Mouse (Mus musculus): ENCODE results near the gene Tcf15. TPM values are rescaled to one million over a fixed set of nuclear protein-coding genes. Genes with fewer than 3 reads are reported as not detected.

Gene Tcf15
- total and polyA plus RNA-seq, 3 experiments: 25.9 to 32.1 (median 26.7) TPM

- H3K27ac ChIP-seq: no peak overlapping the region
- no peak for DNase-seq
- no peaks in the 10 kb centered on the region for H3K27me3 ChIP-seq (ENCODE audit: control insufficient read depth, insufficient read depth, low read length)
- H3K9ac ChIP-seq (ENCODE audit: low read depth, low read length): no peak overlapping the region
- H3K36me3 ChIP-seq (ENCODE audit: control insufficient read depth, insufficient read depth, low read length): no peaks in the 10 kb centered on the region
- H3K79me2 ChIP-seq (replicated peaks; ENCODE audit: control insufficient read depth, insufficient read depth, low read length): no peaks in the 10 kb centered on the region
- peaks cover 13% of the 10 kb centered on the region for H3K4me1 ChIP-seq (ENCODE audit: control insufficient read depth, insufficient read depth, low read length)
- 78% methylated on average over 5 of the region's 5 CpGs for WGBS
- no peak overlapping the region for H3K4me3 ChIP-seq
- no peak for TF ChIP-seq EP300 (IDR thresholded peaks at IDR 0.05; ENCODE audit: insufficient read depth, low read depth, low read length)
- no peak for TF ChIP-seq CTCF (IDR thresholded peaks at IDR 0.05)
- TF ChIP-seq POLR2A (IDR thresholded peaks at IDR 0.05; ENCODE audit: insufficient read depth, low read depth, low read length): no peak
- intact Hi-C loops (cut with DNase I): no loop called here
Measured at GRCm38 (mm10) chr2:152187132-152187531, 43.8 kb downstream of the Tcf15 start.

- Histone ChIP-seq H3K9ac (ENCODE audit: low read depth, low read length) (0 out of 2 replicates have a peak overlapping the region, but pooled peaks have one; percentile 15), H3K36me3 (ENCODE audit: control insufficient read depth, insufficient read depth, low read length) (no peaks in the 10 kb centered on the region), H3K79me2 (replicated peaks; ENCODE audit: control insufficient read depth, insufficient read depth, low read length) (no peaks in the 10 kb centered on the region), H3K27me3 (ENCODE audit: control insufficient read depth, insufficient read depth, low read length) (no peaks in the 10 kb centered on the region), H3K4me3 (no peak overlapping the region), H3K4me1 (ENCODE audit: control insufficient read depth, insufficient read depth, low read length) (peaks cover 13% of the 10 kb centered on the region), H3K27ac (peak overlapping the region; percentile 68)
- WGBS: 29% methylated on average over 7 of the region's 7 CpGs
- peak in 1 of 2 experiments; percentile 37 for DNase-seq
- intact Hi-C loops (cut with DNase I): no loop called here
- no peak for TF ChIP-seq EP300 (IDR thresholded peaks at IDR 0.05; ENCODE audit: insufficient read depth, low read depth, low read length)
- no peak for TF ChIP-seq CTCF (IDR thresholded peaks at IDR 0.05)
Measured at GRCm38 (mm10) chr2:152189213-152189612, 45.9 kb downstream of the Tcf15 start.

GRCm38 (mm10) chr2:152189640-152190039, 46.3 kb downstream of the Tcf15 start:
- no peaks in the 10 kb centered on the region for H3K27me3 ChIP-seq (ENCODE audit: control insufficient read depth, insufficient read depth, low read length)
- intact Hi-C loops (cut with DNase I): no loop called here

GRCm38 (mm10) chr2:152190161-152190560, 46.8 kb downstream of the Tcf15 start:
- Histone ChIP-seq H3K4me3 (no peak overlapping the region), H3K27ac (peak overlapping the region; percentile 88), H3K27me3 (ENCODE audit: control insufficient read depth, insufficient read depth, low read length) (no peaks in the 10 kb centered on the region), H3K4me1 (ENCODE audit: control insufficient read depth, insufficient read depth, low read length) (peaks cover 13% of the 10 kb centered on the region), H3K36me3 (ENCODE audit: control insufficient read depth, insufficient read depth, low read length) (no peaks in the 10 kb centered on the region), H3K79me2 (replicated peaks; ENCODE audit: control insufficient read depth, insufficient read depth, low read length) (no peaks in the 10 kb centered on the region), H3K9ac (ENCODE audit: low read depth, low read length) (peak overlapping the region; percentile 12)
- 45% methylated on average over 7 of the region's 7 CpGs for WGBS
- no peak for DNase-seq
- intact Hi-C loops (cut with DNase I): no loop called here
- TF ChIP-seq CTCF (IDR thresholded peaks at IDR 0.05) (no peak), POLR2A (IDR thresholded peaks at IDR 0.05; ENCODE audit: insufficient read depth, low read depth, low read length) (no peak), EP300 (IDR thresholded peaks at IDR 0.05; ENCODE audit: insufficient read depth, low read depth, low read length) (no peak)

More at GRCm38 (mm10) chr2:152189640-152190039, 46.3 kb downstream of the Tcf15 start:
- peak overlapping the region; percentile 12 for H3K9ac ChIP-seq (ENCODE audit: low read depth, low read length)
- no peaks in the 10 kb centered on the region for H3K36me3 ChIP-seq (ENCODE audit: control insufficient read depth, insufficient read depth, low read length)
- peak overlapping the region; percentile 88 for H3K27ac ChIP-seq
- peak; percentile 64 to 75 for DNase-seq
- H3K79me2 ChIP-seq (replicated peaks; ENCODE audit: control insufficient read depth, insufficient read depth, low read length): no peaks in the 10 kb centered on the region
- WGBS: 17% methylated on average over 9 of the region's 9 CpGs
- peaks cover 13% of the 10 kb centered on the region for H3K4me1 ChIP-seq (ENCODE audit: control insufficient read depth, insufficient read depth, low read length)
- no peak for TF ChIP-seq CTCF (IDR thresholded peaks at IDR 0.05)
- TF ChIP-seq EP300 (IDR thresholded peaks at IDR 0.05; ENCODE audit: insufficient read depth, low read depth, low read length): peak; percentile 79; the same call in 1 of the 2 replicates
- H3K4me3 ChIP-seq: no peak overlapping the region

- Histone ChIP-seq H3K9ac (ENCODE audit: low read depth, low read length) (no peak overlapping the region), H3K4me3 (no peak overlapping the region), H3K27ac (no peak overlapping the region), H3K36me3 (ENCODE audit: control insufficient read depth, insufficient read depth, low read length) (no peaks in the 10 kb centered on the region), H3K27me3 (ENCODE audit: control insufficient read depth, insufficient read depth, low read length) (no peaks in the 10 kb centered on the region), H3K79me2 (replicated peaks; ENCODE audit: control insufficient read depth, insufficient read depth, low read length) (no peaks in the 10 kb centered on the region), H3K4me1 (ENCODE audit: control insufficient read depth, insufficient read depth, low read length) (peaks cover 13% of the 10 kb centered on the region)
- 80% methylated on average over 13 of the region's 13 CpGs for WGBS
- DNase-seq: no peak
- no peak for TF ChIP-seq POLR2A (IDR thresholded peaks at IDR 0.05; ENCODE audit: insufficient read depth, low read depth, low read length)
- TF ChIP-seq CTCF (IDR thresholded peaks at IDR 0.05): no peak
- TF ChIP-seq EP300 (IDR thresholded peaks at IDR 0.05; ENCODE audit: insufficient read depth, low read depth, low read length): no peak
- intact Hi-C loops (cut with DNase I): no loop called here
Measured at GRCm38 (mm10) chr2:152192591-152193345, 49.4 kb downstream of the Tcf15 start.

GRCm38 (mm10) chr2:152193346-152193710, 50.0 kb downstream of the Tcf15 start:
- 54% methylated on average over 7 of the region's 7 CpGs for WGBS
- Histone ChIP-seq H3K4me1 (ENCODE audit: control insufficient read depth, insufficient read depth, low read length) (peaks cover 13% of the 10 kb centered on the region), H3K4me3 (no peak overlapping the region), H3K27ac (no peak overlapping the region; the same call in 1 of the 2 replicates), H3K27me3 (ENCODE audit: control insufficient read depth, insufficient read depth, low read length) (no peaks in the 10 kb centered on the region), H3K36me3 (ENCODE audit: control insufficient read depth, insufficient read depth, low read length) (no peaks in the 10 kb centered on the region), H3K79me2 (replicated peaks; ENCODE audit: control insufficient read depth, insufficient read depth, low read length) (no peaks in the 10 kb centered on the region), H3K9ac (ENCODE audit: low read depth, low read length) (no peak overlapping the region)
- no peak for TF ChIP-seq CTCF (IDR thresholded peaks at IDR 0.05)
- TF ChIP-seq EP300 (IDR thresholded peaks at IDR 0.05; ENCODE audit: insufficient read depth, low read depth, low read length): no peak
- no peak for TF ChIP-seq POLR2A (IDR thresholded peaks at IDR 0.05; ENCODE audit: insufficient read depth, low read depth, low read length)
- DNase-seq: no peak
- intact Hi-C loops (cut with DNase I): no loop called here

Measured in heart, adult 2 months (tissue).